Mouse (Mus musculus) left cerebral cortex, postnatal 10 days (tissue): ENCODE results near the gene Ada. TPM values are rescaled to one million over a fixed set of nuclear protein-coding genes. Genes with fewer than 3 reads are reported as not detected.
"Not testable (repeated sequence)": the region's sequence is repeated elsewhere in the genome, so short reads cannot be mapped to it uniquely, and the experiment has no call there.

Experiments used
- DNase-seq, 2 experiments: peaks; one replicate each; pipeline ENCODE4 v3.0.0; 2021 to 2022; ENCODE audit warnings: low spot score in 2 of 2, mixed read lengths in 1 of 2; ENCODE audit errors: extremely low spot score in 1 of 2
- intact Hi-C: fragments of 180-260 bp; cut with DNase I; formaldehyde crosslinking; loops from one replicate; pipeline ENCODE4 v1.15.1; 2025
- total RNA-seq, 2 experiments: library from RNA; stranded (reverse); gene quantifications; 2 replicates each; pipeline ENCODE4 v1.2.3; 2021

Gene Ada
- total RNA-seq, 2 experiments from 2014 or later, result 3.7 to 3.8 TPM

DNA sequence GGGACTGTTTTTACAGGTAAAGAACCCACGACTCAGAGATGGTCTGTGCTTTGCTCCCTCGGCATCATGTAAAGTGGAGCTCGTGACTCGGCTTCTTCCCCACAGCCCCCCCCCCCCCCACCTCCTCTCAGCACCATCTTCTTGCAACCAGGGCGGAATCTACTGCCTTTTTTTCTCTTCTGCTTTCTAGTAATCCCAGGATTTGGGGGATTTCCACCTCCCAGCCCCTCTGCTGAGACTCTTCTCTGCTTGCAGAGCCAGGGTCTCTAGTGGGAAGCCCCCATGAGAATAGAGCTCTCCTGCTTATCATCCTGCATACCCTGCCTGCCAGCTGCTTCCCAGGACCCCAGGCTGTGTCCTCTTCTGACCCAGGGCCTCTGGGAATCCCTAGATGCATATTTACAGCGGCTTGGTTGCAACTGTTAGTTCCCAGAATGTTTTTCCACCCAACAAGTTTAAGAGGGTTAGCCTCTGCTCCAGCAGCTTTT is 41.2 kb downstream of the Ada start:
- intact Hi-C loops, result no loop called here
- no peak for DNase-seq

- no peak for DNase-seq
- intact Hi-C loops, result no loop called here
Observed at GRCm38 (mm10) chr2:163708321-163708720, 41.7 kb downstream of the Ada start.

GRCm38 (mm10) chr2:163703599-163704260 is 46.3 kb downstream of the Ada start:
- DNase-seq, result no peak
- intact Hi-C loops, result no loop called here

- intact Hi-C loops, result no loop called here
- DNase-seq, result no peak
Observed at GRCm38 (mm10) chr2:163702921-163703320, 47.1 kb downstream of the Ada start.

- DNase-seq, result no peak
- intact Hi-C loops, result no loop called here
Observed at GRCm38 (mm10) chr2:163702431-163702830, 47.6 kb downstream of the Ada start.

DNA sequence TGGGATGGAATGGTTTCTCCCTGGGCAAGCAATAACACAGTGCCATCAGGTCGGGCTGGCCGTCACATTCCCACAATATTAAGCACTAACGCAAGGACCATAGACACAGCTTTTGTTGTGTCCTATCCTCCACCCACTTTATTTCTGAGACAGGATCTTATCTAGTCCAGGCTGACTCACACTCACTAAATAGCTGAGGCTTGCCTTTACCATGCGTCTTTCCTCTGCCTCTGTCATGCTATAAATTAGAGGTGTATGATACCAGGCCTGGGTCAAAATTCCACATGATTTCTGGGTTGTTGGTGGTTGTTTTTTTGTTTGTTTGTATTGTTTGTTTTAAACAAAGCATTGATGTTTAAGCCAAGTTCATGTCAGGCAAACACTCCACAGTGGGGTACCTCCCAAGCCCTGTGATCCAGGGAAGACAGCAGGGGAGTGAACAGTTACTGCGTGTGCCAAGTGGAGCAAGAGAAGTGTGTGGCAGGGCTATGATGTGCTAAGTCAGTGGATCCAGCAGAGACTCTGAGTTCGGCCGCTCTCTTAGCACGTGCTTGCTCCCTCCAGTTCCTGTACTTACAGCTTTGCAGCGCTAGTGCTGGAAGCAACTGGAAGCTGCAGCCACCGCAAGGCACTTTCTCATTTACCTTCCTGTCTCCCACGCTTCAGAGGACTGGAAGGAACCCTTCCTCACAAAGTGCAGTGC is 50.8 kb downstream of the Ada start:
- DNase-seq, result no peak
- intact Hi-C loops, result no loop called here

- intact Hi-C loops, result no loop called here
- no peak for DNase-seq
Observed at GRCm38 (mm10) chr2:163697764-163698480, 52.1 kb downstream of the Ada start.

- DNase-seq, result no peak
- intact Hi-C loops, result no loop called here
Observed at GRCm38 (mm10) chr2:163696763-163697162, 53.3 kb downstream of the Ada start.

DNA sequence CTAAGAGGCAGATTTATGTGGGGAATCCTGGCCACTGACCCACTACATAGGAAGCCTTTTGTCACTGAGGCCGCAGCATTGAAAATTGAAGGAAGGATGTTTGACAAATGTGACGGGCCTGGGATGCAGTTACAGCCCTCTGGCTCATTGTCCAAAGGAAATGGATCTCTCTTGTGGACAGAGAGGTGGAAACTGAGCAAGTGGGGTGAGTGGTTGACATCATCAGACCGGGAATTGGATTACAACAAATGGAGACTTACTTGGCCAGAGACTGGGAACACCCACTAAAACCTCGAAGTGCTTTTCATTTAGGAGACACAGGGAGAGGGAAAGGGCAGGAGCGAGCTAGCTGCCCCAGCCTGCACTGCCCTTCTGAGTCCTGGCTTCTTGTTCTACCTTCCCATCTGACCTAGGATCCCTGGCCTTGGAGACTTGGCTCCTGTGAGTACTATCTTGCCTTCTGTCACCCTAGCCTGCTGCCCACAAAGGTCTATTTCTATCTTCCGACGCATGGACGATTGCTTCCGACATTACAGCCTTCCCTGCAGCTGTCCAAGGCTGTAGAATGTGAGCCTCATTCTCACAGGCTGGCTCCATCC is 56.2 kb downstream of the Ada start:
- DNase-seq, result no peak
- intact Hi-C loops, result no loop called here

GRCm38 (mm10) chr2:163692873-163693612 is 57.0 kb downstream of the Ada start:
- DNase-seq, result no peak
- intact Hi-C loops, result no loop called here

DNA sequence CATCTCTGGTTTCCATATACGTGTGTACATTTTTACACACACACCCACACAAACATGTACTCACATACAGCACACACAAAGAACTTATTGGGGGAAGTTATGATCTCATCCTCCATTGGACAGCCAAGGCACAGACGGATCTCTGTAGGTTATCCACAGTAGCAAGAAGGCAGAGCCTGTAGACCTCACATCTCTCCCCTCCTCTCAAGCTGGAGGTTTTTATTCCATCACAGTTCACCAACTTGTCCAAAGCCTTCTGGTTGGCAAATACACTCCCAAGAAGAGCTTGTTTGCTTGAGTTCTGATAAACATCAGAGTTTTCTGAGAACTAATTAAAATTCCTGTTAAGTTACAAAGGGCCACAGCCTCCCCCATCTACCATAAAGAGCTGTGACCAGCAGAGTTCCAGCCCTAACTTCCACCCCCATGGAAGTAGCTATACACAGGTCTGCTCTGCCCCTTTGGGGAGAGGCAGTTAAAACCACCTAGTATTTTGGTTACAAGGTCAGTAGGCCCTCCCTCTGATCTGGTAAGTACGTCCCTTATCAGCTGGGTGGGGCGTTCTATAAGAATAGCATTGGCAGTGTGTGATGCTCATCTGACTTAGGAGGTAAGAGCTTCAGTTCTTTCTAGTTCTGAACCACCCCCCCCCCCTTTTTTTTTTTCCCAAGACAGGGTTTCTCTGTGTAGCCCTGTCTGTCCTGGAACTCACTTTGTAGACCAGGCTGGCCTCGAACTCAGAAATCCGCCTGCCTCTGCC is 58.0 kb downstream of the Ada start:
- intact Hi-C loops, result no loop called here

DNA sequence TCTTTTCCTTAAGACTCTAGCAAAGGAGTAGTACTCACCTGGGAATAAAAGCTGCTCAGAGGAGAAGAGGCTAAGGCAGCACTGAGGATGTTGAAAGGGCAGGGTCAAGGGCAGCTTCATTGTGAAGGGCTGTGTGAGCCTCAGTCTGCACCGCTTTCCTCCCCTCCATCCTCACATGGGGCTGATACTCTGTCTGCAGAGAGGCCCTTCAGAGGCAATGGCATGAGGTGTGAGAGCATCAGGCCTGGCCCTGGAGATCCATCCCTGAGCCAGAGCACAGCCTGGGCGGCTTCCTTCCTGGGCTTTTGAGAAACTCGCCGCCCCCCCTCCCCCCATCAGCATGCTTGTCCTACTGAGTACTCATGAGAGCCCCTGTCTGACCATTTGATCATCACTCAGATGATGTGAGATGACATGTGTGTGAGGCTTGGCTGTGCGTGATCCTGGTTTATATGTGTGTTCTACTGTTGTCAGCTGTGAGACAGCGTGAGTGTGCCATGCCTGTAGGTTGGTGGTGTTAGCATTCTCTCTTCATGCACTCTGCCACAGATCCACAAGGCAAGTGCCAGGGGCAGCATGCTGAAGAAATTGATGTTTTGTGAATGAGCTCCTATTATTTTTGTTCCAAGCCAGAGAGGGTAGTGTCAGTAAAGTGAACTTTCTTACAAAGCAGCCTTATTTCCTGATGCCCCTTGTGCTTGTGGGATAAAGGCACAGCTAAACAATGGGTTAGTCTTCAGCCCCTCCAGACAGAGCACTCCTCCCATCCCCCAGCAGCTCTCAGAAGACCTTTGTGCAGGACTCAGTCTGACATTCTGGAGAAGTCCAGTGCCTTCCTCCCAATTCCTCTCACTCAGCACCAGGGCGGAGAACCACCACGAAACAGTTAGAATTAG is 59.4 kb downstream of the Ada start:
- no peak for DNase-seq
- intact Hi-C loops, result no loop called here

More for the DNA sequence above, 58.0 kb downstream of the Ada start:
- no peak for DNase-seq

- intact Hi-C loops, result no loop called here
- no peak for DNase-seq
Observed at GRCm38 (mm10) chr2:163689771-163690170, 60.3 kb downstream of the Ada start.

GRCm38 (mm10) chr2:163688377-163688776 is 61.7 kb downstream of the Ada start:
- DNase-seq, intact Hi-C loops: not testable (repeated sequence)

DNA sequence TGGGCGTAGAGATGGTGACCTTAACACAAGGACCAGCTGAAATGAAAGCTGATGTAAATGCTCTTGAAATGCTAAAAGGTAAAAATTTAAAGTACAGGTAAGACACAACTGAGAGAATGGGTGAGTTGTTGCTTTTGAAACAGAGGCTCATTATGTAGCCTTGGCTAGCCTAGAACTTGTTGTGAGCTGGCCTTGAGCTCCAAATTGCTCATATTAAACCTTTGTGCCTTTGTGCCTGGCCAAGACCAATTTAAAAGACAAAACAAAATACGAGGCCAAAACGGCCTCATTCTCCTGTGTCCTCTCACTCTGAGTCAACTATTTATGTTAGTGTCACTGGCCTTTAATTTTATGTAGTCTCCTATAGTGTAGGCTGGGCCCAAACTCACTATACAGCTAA is 63.2 kb downstream of the Ada start:
- intact Hi-C loops, result no loop called here
- no peak for DNase-seq

- no peak for DNase-seq
- intact Hi-C loops, result no loop called here
Observed at GRCm38 (mm10) chr2:163686233-163686632, 63.8 kb downstream of the Ada start.

DNA sequence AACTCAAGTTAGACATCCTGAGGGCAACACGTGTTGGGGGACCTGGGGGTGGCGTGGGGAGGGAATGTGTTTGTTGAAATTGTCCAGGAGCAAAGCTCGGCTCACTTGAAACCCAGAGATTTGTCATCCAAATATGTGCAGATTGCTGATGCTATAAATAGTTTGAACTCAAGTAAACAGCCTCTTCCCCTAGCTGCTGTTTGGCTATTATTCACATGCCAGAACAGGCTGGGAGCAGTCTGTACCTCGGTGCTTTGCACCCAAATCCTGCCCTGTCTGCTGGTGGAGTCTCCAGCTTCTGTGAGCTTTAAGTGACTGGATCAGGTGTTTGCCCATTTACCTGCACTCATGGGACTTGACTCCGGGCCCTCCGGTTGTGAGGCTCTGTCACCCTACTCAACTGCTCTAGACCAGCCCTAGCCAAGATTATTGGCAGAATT is 64.3 kb downstream of the Ada start:
- no peak for DNase-seq
- intact Hi-C loops, result no loop called here
